Mouse (Mus musculus) midbrain, embryonic 16.5 days (tissue): ENCODE data around the gene Arl6ip5. TPM values are rescaled to one million over a fixed set of nuclear protein-coding genes. Genes with fewer than 3 reads are reported as not detected.

Source experiments
- ATAC-seq: fragments of 200-750 bp; cut with Nextera tagmentation; 2 replicates; pipeline ENCODE4 v1.8.0; 2017; ENCODE audit warnings: moderate TSS enrichment
- H3K27ac ChIP-seq: fragments of 300-500 bp; sonication (generic); 2 replicates; pipeline ENCODE4 v1.5.1; 2014; ENCODE audit warnings: mild to moderate bottlenecking, low read length, mixed read lengths
- H3K27me3 ChIP-seq: fragments of 300-500 bp; sonication (generic); 2 replicates; pipeline ENCODE4 v1.6.1; 2014; ENCODE audit warnings: low read depth, low read length, mixed read lengths; ENCODE audit not compliant: control insufficient read depth, insufficient read depth
- H3K36me3 ChIP-seq: fragments of 300-500 bp; sonication (generic); 2 replicates; pipeline ENCODE4 v1.6.1; 2014; ENCODE audit warnings: mild to moderate bottlenecking, low read length, moderate library complexity, mixed read lengths; ENCODE audit not compliant: control insufficient read depth, insufficient read depth
- H3K4me1 ChIP-seq: fragments of 300-500 bp; sonication (generic); 2 replicates; pipeline ENCODE4 v1.6.1; 2014; ENCODE audit warnings: mild to moderate bottlenecking, low read length, mixed read lengths; ENCODE audit not compliant: control insufficient read depth, insufficient read depth
- H3K4me2 ChIP-seq: fragments of 300-500 bp; sonication (generic); 2 replicates; pipeline ENCODE4 v1.6.1; 2014; ENCODE audit warnings: mild to moderate bottlenecking, low read length, mixed read lengths
- H3K4me3 ChIP-seq: fragments of 300-500 bp; sonication (generic); 2 replicates; pipeline ENCODE4 v1.5.1; 2014; ENCODE audit warnings: low read depth, mild to moderate bottlenecking, low read length, moderate library complexity, mixed read lengths
- H3K9ac ChIP-seq: fragments of 300-500 bp; sonication (generic); 2 replicates; pipeline ENCODE4 v1.6.1; 2014; ENCODE audit warnings: low read depth, low read length, mixed read lengths
- H3K9me3 ChIP-seq: fragments of 300-500 bp; sonication (generic); replicated peaks from 2 replicates; pipeline ENCODE4 v1.6.1; 2014; ENCODE audit warnings: mild to moderate bottlenecking, low read length, mixed read lengths; ENCODE audit not compliant: control insufficient read depth, poor library complexity, severe bottlenecking
- WGBS: fragments of 180-500 bp; shearing (Covaris S2); extraction: QIAGEN DNeasy Blood & Tissue Kit; methylation state at CpG from one replicate; pipeline ENCODE4 v1.1.7; 2014; 5-methylcytosine and 5-hydroxymethylcytosine counted together
- polyA plus RNA-seq: library from polyadenylated mRNA; unstranded; fragments of >200 nt; fragmentation: Nextera tagmentation; extraction: Ambion mirVana; gene quantifications from 2 replicates; pipeline ENCODE4 v1.2.1, GENCODE M21; 2015

Arl6ip5 gene
- polyA plus RNA-seq, 1 experiment from 2014 or later: 160 TPM

DNA sequence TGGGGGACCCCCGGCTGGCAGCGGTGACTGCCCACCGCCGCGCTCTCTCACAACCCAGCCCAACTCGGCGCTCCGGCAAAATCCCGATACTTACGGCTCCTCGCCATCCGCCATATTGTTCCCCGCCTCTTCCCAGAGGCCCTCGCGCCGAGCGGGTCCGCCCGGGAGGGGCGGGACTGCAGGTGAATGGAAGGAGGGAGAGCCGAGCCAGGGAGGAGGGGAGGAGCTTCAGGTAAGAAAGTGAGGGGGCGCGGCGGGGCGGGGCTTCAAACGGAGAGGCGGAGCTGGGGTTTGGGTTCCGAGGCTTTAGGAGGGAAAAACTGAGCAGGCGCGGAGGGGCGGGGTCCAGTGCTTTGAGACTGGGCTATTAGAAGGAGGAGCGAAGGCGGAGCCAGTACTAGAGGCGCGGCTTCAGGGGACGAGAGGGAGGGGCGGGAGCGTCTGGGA lies 5.0 kb upstream of the Arl6ip5 start, which contains the start of gene Uba3:
Uba3 (minus strand) TSS at position 209 of the 447 bp plus-strand sequence.
- peak; percentile 97 for ATAC-seq
- under 1% methylated on average over 30 of the region's 38 CpGs for WGBS

DNA sequence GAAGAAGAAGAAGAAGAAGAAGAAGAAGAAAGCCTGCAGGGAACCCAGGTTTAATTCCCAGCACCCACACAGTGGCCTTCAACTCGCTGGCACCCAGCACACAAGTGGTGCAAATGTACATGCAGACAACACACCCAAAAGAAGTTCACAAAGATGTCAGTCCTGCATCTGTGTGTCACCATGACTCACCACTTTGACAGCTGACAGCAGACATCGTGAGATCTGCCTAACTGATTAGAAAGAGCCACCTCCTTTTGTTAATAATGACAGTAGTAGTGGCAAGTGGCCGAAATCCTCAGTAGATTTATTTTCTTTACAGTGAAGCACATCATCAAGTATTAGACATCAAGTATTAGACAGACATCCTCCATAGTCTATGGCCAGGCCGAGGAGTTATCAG lies 3.4 kb upstream of the Arl6ip5 start:
- Histone ChIP-seq H3K4me3 (no peak overlapping the region), H3K36me3 (no peaks in the 10 kb centered on the region), H3K9me3 (no peaks in the 10 kb centered on the region), H3K4me1 (peaks cover 14% of the 10 kb centered on the region), H3K4me2 (no peak overlapping the region), H3K27me3 (no peaks in the 10 kb centered on the region), H3K27ac (no peak overlapping the region), H3K9ac (no peak overlapping the region)
- WGBS: 84% methylated on average over 4 of the region's 4 CpGs
- no peak for ATAC-seq

More for the DNA sequence above, 5.0 kb upstream of the Arl6ip5 start, which contains the start of gene Uba3:
- H3K4me2 ChIP-seq: peak within 1 kb of the TSS; percentile 55
- H3K9me3 ChIP-seq: no peaks in the 10 kb centered on the region
- H3K4me1 ChIP-seq: peaks cover 10% of the 10 kb centered on the region
- H3K9ac ChIP-seq: peak within 1 kb of the TSS; percentile 77
- peak within 1 kb of the TSS; percentile 53 for H3K4me3 ChIP-seq
- no peaks in the 10 kb centered on the region for H3K36me3 ChIP-seq
- H3K27ac ChIP-seq: peak within 1 kb of the TSS; percentile 82
- no peaks in the 10 kb centered on the region for H3K27me3 ChIP-seq

DNA sequence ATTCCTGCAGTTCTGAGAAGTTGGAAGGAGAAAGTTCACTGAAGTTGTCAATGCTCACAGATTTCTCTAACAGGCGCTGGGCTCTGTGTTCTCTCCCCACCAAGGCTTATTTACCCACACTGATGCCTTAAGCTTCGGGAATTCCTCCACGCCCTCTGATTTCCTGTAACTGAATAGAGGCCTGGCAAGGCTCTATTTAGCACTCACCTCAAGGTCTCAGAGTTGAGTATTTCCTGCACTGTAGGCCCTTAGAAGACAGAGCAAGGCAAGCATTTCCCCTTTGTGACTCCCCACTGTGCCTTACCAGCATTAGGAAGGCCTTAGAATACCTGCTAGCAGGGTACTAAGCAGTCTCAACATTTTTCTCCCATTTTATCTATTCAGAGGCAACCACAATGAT lies 2.1 kb upstream of the Arl6ip5 start:
- no peak overlapping the region for H3K27ac ChIP-seq
- WGBS: 31% methylated on average over 3 of the region's 3 CpGs
- ATAC-seq: no peak

DNA sequence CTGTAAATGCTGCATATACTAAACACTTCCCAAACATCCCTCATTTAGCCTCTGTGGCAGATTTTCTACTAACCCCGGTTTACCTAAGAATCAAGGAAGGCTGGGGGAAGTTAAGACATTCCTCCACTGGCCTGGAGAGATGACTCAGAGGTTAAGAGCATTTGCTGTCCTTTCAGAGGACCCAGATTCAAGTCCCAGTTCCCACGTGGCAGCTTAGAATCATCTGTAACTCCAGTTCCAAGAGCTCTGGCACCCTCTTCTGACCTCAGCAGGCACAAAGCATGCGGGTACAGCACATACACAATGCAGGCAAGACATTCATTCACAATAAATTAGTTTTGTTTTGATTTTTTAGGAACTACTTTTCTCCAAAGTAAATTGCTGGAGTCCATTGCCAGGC lies 1.3 kb upstream of the Arl6ip5 start:
- H3K27me3 ChIP-seq: no peaks in the 10 kb centered on the region
- no peak overlapping the region for H3K27ac ChIP-seq
- ATAC-seq: no peak
- no peak overlapping the region for H3K4me3 ChIP-seq
- peaks cover 23% of the 10 kb centered on the region for H3K4me1 ChIP-seq
- no peak overlapping the region for H3K4me2 ChIP-seq
- 43% methylated on average over 3 of the region's 3 CpGs for WGBS
- H3K36me3 ChIP-seq: no peaks in the 10 kb centered on the region
- no peaks in the 10 kb centered on the region for H3K9me3 ChIP-seq
- H3K9ac ChIP-seq: no peak overlapping the region

More for the DNA sequence above, 2.1 kb upstream of the Arl6ip5 start:
- H3K36me3 ChIP-seq: no peaks in the 10 kb centered on the region
- no peaks in the 10 kb centered on the region for H3K27me3 ChIP-seq
- no peak overlapping the region for H3K9ac ChIP-seq
- no peak overlapping the region for H3K4me2 ChIP-seq
- no peak overlapping the region for H3K4me3 ChIP-seq
- no peaks in the 10 kb centered on the region for H3K9me3 ChIP-seq
- H3K4me1 ChIP-seq: peaks cover 21% of the 10 kb centered on the region

DNA sequence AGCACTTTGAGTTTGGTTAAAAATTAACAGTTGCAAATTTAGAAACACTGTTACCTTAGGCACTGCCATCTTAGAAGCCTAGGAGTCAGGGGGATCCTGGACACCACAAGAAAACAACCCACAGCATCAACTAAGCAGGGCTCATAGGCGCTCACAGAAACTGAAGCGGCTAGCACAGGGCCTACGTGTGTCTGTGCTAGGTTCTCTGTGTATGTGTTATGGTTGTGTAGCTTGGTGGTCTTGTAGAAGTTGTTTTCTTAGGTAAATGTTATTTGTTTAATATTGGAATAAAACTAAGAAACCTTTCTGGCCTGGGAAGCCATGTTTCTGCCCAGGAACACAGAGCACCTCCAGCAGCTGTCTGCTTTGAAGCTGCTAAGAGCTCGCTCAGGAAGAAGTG lies 738 bp upstream of the Arl6ip5 start:
- no peak for ATAC-seq
- H3K36me3 ChIP-seq: no peaks in the 10 kb centered on the region
- no peak overlapping the region for H3K9ac ChIP-seq
- no peaks in the 10 kb centered on the region for H3K9me3 ChIP-seq
- WGBS: 85% methylated on average over 4 of the region's 4 CpGs
- no peak overlapping the region for H3K27ac ChIP-seq
- H3K4me2 ChIP-seq: no peak overlapping the region
- H3K4me3 ChIP-seq: no peak overlapping the region
- peaks cover 18% of the 10 kb centered on the region for H3K4me1 ChIP-seq
- H3K27me3 ChIP-seq: no peaks in the 10 kb centered on the region

DNA sequence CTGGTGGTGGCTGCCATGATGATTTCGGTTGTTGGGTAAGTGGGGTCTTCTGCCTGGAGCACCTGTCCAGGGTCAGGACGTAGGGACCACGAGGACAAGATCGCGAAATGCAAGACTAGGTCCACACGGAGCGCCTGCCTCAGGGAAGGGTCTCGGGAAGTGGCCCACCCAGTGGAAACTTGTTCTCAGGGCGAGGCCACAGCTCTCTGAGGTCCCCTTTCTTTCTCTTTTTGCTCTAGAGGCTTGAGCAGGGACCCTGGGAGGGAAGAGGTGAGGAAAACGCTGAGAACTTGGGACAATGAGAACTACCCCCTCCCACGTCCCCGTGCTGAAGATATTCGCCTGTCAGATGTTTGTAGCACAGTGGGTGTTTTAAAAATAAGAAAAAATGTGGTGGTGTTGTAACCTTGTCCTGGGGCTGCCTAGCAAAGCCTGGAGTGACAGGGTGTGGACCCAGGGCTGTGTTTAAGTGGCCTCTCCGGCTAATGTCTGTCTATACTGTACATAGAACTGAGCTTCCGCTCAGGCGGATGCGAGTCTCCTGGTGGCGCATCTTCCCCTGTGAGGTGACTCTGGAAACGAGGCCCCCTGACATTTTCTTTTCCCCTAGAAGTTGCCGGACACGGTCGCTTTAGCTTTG lies 593 bp downstream of the Arl6ip5 start:
- peak; percentile 55 for ATAC-seq

DNA sequence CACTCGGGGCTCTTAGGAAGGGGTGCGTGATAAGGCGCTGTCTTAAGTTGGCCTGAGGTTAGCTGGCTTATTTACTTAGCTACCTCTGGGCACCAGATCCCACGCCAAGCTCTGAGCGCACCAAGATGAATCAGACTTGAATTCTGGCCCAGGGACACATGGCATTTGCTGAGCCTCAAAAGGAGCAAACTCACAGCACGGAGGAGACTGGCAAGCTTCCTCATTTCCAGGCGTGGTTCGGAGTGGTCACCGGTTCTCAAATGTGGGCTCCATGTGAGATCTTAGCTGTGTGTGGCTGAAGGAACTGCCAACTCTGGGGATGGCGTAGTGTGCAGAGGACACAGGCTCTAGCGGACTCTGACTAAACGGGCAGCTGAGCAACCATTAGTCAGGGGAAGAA lies 1.5 kb downstream of the Arl6ip5 start:
- Histone ChIP-seq H3K4me2 (peak overlapping the region; percentile 65), H3K27ac (no peak overlapping the region), H3K27me3 (no peaks in the 10 kb centered on the region), H3K9ac (peak overlapping the region; percentile 32; the same call in 1 of the 2 replicates), H3K36me3 (no peaks in the 10 kb centered on the region), H3K9me3 (no peaks in the 10 kb centered on the region), H3K4me3 (peak overlapping the region; percentile 68), H3K4me1 (peaks cover 18% of the 10 kb centered on the region)
- WGBS: 71% methylated on average over 12 of the region's 12 CpGs
- no peak for ATAC-seq

More for the DNA sequence above, 593 bp downstream of the Arl6ip5 start:
- Histone ChIP-seq H3K27ac (peak overlapping the region; percentile 53), H3K9me3 (no peaks in the 10 kb centered on the region), H3K4me3 (peak overlapping the region; percentile 68), H3K36me3 (no peaks in the 10 kb centered on the region), H3K4me1 (peaks cover 18% of the 10 kb centered on the region), H3K4me2 (peak overlapping the region; percentile 65), H3K27me3 (no peaks in the 10 kb centered on the region), H3K9ac (peak overlapping the region; percentile 82)
- 1% methylated on average over 22 of the region's 22 CpGs for WGBS

DNA sequence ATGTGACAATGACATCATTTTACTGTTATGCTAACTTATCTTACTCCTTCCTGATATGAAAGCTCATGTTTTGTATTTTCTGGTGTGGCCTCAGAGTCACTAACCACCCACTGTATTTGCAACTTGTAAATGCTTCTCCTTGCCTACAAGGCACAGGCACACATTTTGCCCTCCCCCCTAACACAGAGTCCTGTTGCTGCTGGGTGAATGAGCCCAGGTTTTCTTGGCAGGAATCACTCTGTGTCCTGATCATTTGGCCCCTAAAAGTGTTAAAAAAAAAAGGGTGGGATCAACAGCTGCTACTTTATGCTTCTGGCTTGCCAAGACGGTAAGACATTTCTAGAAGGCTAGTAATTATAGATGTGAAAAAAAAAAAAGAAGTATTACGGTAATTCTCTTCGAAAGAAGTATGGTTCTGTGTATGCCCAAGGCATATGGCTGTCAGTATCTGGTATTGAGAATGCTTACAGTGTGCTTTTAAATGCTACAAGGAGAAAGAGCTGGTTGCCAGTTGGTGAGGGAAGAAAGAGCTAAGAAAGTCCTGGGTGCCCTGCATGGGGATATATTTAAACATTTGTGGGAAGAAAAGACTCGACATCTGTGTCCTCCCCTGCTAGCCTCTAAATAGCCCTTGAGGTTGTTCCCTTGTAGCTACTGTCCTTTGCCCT lies 5.8 kb downstream of the Arl6ip5 start:
- Histone ChIP-seq H3K9ac (no peak overlapping the region), H3K4me1 (peaks cover 18% of the 10 kb centered on the region), H3K4me2 (no peak overlapping the region), H3K27ac (no peak overlapping the region), H3K9me3 (no peaks in the 10 kb centered on the region), H3K27me3 (no peaks in the 10 kb centered on the region), H3K36me3 (no peaks in the 10 kb centered on the region), H3K4me3 (no peak overlapping the region)
- ATAC-seq: no peak
- 80% methylated on average over 4 of the region's 4 CpGs for WGBS

DNA sequence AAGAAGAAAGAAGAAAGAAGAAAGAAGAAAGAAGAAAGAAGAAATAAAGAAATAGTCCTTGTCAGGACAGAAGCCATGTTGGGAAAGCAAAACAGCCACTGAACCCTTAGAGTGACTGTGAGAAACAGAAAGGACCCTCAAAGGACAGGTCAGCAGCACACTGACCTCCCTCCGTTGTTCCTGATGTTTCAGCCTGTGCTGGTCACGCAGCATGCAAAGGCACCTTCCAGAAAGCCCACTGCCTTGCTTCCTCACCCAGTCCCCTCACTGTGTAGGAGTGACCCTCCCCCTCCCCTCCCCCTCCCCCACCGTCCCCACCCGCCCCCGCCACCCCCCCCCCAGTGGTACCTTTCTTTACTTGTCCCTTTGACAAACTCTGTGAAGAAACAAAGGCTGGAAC lies 10.2 kb downstream of the Arl6ip5 start:
- Histone ChIP-seq H3K9ac (no peak overlapping the region), H3K27me3 (no peaks in the 10 kb centered on the region), H3K4me3 (no peak overlapping the region), H3K27ac (no peak overlapping the region), H3K9me3 (no peaks in the 10 kb centered on the region), H3K4me1 (peaks cover 2% of the 10 kb centered on the region; the same call in 1 of the 2 replicates), H3K36me3 (no peaks in the 10 kb centered on the region), H3K4me2 (no peak overlapping the region)
- 57% methylated on average over 2 of the region's 5 CpGs for WGBS
- no peak for ATAC-seq
